Comparison of ENCODE assay signal across 8 mouse cellular contexts in the genomic region with DNA sequence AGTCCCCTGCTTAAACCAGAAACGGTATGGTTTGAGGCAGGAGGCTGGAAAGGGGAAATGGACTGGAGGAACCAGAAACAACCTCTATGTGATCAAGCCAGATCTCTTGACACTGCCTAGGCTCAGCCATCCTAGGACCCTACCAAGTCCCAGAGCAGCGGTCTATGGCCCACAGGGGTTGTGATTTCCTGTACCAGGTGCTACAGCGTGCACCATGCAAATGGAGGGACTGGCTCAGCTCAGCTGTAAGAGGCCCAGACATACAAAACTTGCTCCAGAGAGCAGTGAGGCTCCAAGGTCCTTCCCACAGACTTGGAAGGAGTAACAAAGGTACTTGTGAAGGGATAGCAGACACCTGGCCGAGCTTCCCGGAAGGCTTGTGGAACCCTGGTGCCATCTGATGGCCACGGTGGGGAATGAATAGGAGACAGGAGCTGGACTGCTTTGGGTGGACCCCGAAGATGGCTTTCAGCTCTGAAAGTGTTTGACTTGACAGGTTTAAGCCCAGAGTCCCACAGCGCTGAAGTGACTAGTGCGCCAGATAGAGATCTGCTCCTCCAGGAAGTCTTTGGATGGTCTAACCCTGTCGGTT.
DNase-seq lines count a peak whose midpoint lies in the region; ATAC-seq and TF ChIP-seq lines count a peak whose summit lies in the region.

No protein-coding gene starts in this region.

- no peaks in the 10 kb centered on the region for H3K9me3 ChIP-seq in intestine, embryonic 14.5 days (ENCODE audit: control insufficient read depth, low read length)
- no peaks in the 10 kb centered on the region for H3K9me3 ChIP-seq in intestine, embryonic 16.5 days (ENCODE audit: control insufficient read depth, low read length)
- no peaks in the 10 kb centered on the region for H3K9me3 ChIP-seq in stomach, postnatal 0 days (ENCODE audit: control insufficient read depth, low read length)

- TF ChIP-seq CTCF in stomach, postnatal 0 days (IDR thresholded peaks at IDR 0.05; ENCODE audit: low read depth), result peak; percentile 85

- no peaks in the 10 kb centered on the region for H3K36me3 ChIP-seq in intestine, embryonic 14.5 days (ENCODE audit: control insufficient read depth, insufficient read depth, low read length)
- no peaks in the 10 kb centered on the region for H3K36me3 ChIP-seq in intestine, embryonic 16.5 days (ENCODE audit: control insufficient read depth, insufficient read depth, low read length)
- no peaks in the 10 kb centered on the region for H3K36me3 ChIP-seq in stomach, postnatal 0 days (ENCODE audit: control insufficient read depth, insufficient read depth, low read length)

- H3K4me3 ChIP-seq in intestine, embryonic 14.5 days (ENCODE audit: low read depth, low read length), result no peak overlapping the region
- H3K4me3 ChIP-seq in intestine, embryonic 16.5 days (ENCODE audit: low read length), result no peak overlapping the region
- H3K4me3 ChIP-seq in stomach, postnatal 0 days (ENCODE audit: low read depth, low read length), result no peak overlapping the region

- no peak for TF ChIP-seq EP300 in stomach, postnatal 0 days (optimal IDR thresholded peaks at IDR 0.05)

- H3K27me3 ChIP-seq in intestine, embryonic 14.5 days (replicated peaks; ENCODE audit: control insufficient read depth, insufficient read depth, low read length), result no peaks in the 10 kb centered on the region
- H3K27me3 ChIP-seq in intestine, embryonic 16.5 days (replicated peaks; ENCODE audit: control insufficient read depth, insufficient read depth, low read length), result no peaks in the 10 kb centered on the region
- H3K27me3 ChIP-seq in stomach, postnatal 0 days (ENCODE audit: control insufficient read depth, insufficient read depth, low read length), result no peaks in the 10 kb centered on the region

- no peak; the same call in 1 of the 2 replicates for ATAC-seq in intestine, embryonic 14.5 days (replicated peaks; ENCODE audit: low FRiP score, low TSS enrichment, low read depth)
- no peak for ATAC-seq in intestine, embryonic 16.5 days
- ATAC-seq in stomach, postnatal 0 days (ENCODE audit: low FRiP score, low TSS enrichment), result no peak

- 48% methylated on average over 10 of the region's 10 CpGs for WGBS in intestine, embryonic 14.5 days
- WGBS in intestine, embryonic 16.5 days, result 50% methylated on average over 10 of the region's 10 CpGs
- WGBS in stomach, postnatal 0 days, result 40% methylated on average over 10 of the region's 10 CpGs

- peak; percentile 75 for DNase-seq in intestine, embryonic 14.5 days (ENCODE audit: low spot score)
- DNase-seq in brain, embryonic 18.5 days (ENCODE audit: low read depth, low spot score), result peak; percentile 12
- DNase-seq in heart, postnatal 14 days, result peak; percentile 28 to 56
- peak; percentile 35 to 40 for DNase-seq in layer of hippocampus, postnatal 14 days (ENCODE audit: low spot score in 2 of 2)
- peak; percentile 63 for DNase-seq in mesoderm, embryonic 11.5 days (ENCODE audit: low read depth, low spot score)
- DNase-seq in stomach, postnatal 0 days (ENCODE audit: low spot score), result peak; percentile 49
- DNase-seq in urinary bladder, postnatal 4 days (ENCODE audit: low spot score in 2 of 2), result no peak

- H3K4me2 ChIP-seq in intestine, embryonic 14.5 days (ENCODE audit: low read length), result no peak overlapping the region
- H3K4me2 ChIP-seq in intestine, embryonic 16.5 days (ENCODE audit: low read depth, low read length), result no peak overlapping the region
- H3K4me2 ChIP-seq in stomach, postnatal 0 days (replicated peaks; ENCODE audit: low read depth), result no peak overlapping the region

- intact Hi-C loops in heart, postnatal 14 days (cut with DNase I), result loop anchor here (2.0 kb wide), 1 partner anchor 187 kb away; no protein-coding TSS in a partner anchor

- no peaks in the 10 kb centered on the region for H3K4me1 ChIP-seq in intestine, embryonic 14.5 days (replicated peaks; ENCODE audit: control insufficient read depth, insufficient read depth, low read length)
- no peaks in the 10 kb centered on the region for H3K4me1 ChIP-seq in intestine, embryonic 16.5 days (ENCODE audit: control insufficient read depth, insufficient read depth, low read length)
- H3K4me1 ChIP-seq in stomach, postnatal 0 days (replicated peaks; ENCODE audit: control insufficient read depth, insufficient read depth), result no peaks in the 10 kb centered on the region

- H3K9ac ChIP-seq in intestine, embryonic 14.5 days (ENCODE audit: low read length), result no peak overlapping the region
- H3K9ac ChIP-seq in intestine, embryonic 16.5 days (ENCODE audit: low read depth, low read length), result no peak overlapping the region
- H3K9ac ChIP-seq in stomach, postnatal 0 days (ENCODE audit: low read length), result no peak overlapping the region

- no peak overlapping the region for H3K27ac ChIP-seq in intestine, embryonic 14.5 days (ENCODE audit: low read depth)
- H3K27ac ChIP-seq in intestine, embryonic 16.5 days (ENCODE audit: low read length), result no peak overlapping the region
- H3K27ac ChIP-seq in stomach, postnatal 0 days (replicated peaks), result no peak overlapping the region

Comparison
In these comparisons a context has a peak if more than half of its experiments do, and no peak if none do; other contexts are left out.
1. DNase-seq: peak in intestine, embryonic 14.5 days (single experiment), brain, embryonic 18.5 days (single experiment), heart, postnatal 14 days (2 of 2), layer of hippocampus, postnatal 14 days (2 of 2), mesoderm, embryonic 11.5 days (single experiment) and stomach, postnatal 0 days (single experiment); none in urinary bladder, postnatal 4 days (0 of 2).